Mouse (Mus musculus) ovary, postnatal 10 days (tissue): ENCODE results near the gene Ints6l.

Experiments
- DNase-seq: peaks from one replicate; pipeline ENCODE4 v3.0.0; 2022; ENCODE audit warnings: low spot score

Gene Ints6l

DNA sequence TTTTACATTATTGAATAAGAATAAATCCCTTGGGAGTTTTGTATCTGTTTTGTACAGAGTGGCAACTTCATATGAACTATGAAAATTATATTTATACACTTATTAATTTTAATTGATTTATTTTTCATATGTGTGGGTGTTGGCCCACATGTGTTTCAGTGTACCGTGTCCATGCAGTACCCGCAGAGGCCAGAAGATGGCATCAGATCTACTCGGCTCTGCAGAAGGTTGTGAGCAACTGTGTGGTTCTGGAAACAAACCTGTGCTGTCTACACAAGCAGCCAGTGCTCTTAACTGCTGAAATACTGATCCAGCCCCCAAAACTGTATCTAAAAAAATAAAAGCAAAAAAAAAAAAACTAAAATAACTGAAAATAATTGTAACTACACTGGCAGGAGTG, 76.6 kb downstream of the Ints6l start:
- peak; percentile 6 for DNase-seq

GRCm38 (mm10) chrX:56537162-56537561, 82.5 kb downstream of the Ints6l start:
- DNase-seq = no peak

- no peak for DNase-seq
These were observed 94.8 kb downstream of the Ints6l start, which contains the start of gene Gm648 for GRCm38 (mm10) chrX:56549506-56549905. TSS of gene Gm648 (minus strand) at chrX:56549606.

- no peak for DNase-seq
These were observed 98.9 kb downstream of the Ints6l start for GRCm38 (mm10) chrX:56553584-56553983.
